Mouse (Mus musculus) cerebral cortex, adult 2 months (tissue): ENCODE measurements around the gene Mbnl2.

Source experiments
- WGBS: fragments of 180-500 bp; shearing (Covaris S2); methylation state at CpG from one replicate; pipeline ENCODE4 v1.1.7; 2018; 5-methylcytosine and 5-hydroxymethylcytosine counted together

Gene Mbnl2

GRCm38 (mm10) chr14:120387293-120387692 is 111.8 kb downstream of the Mbnl2 start:
- WGBS = 34% methylated on average over 4 of the region's 4 CpGs

GRCm38 (mm10) chr14:120388818-120389691 is 113.6 kb downstream of the Mbnl2 start:
- WGBS = 18% methylated on average over 38 of the region's 38 CpGs

GRCm38 (mm10) chr14:120390231-120390944 is 114.9 kb downstream of the Mbnl2 start:
- 91% methylated on average over 10 of the region's 10 CpGs for WGBS

GRCm38 (mm10) chr14:120391701-120392100 is 116.2 kb downstream of the Mbnl2 start:
- 39% methylated on average over 10 of the region's 10 CpGs for WGBS

GRCm38 (mm10) chr14:120392441-120392840 is 117.0 kb downstream of the Mbnl2 start:
- 76% methylated on average over 9 of the region's 9 CpGs for WGBS

GRCm38 (mm10) chr14:120393441-120393840 is 118.0 kb downstream of the Mbnl2 start:
- WGBS = 90% methylated on average over 8 of the region's 8 CpGs

- 60% methylated on average over 3 of the region's 3 CpGs for WGBS
These were observed 118.7 kb downstream of the Mbnl2 start for GRCm38 (mm10) chr14:120394216-120394615.

GRCm38 (mm10) chr14:120394827-120395226 is 119.4 kb downstream of the Mbnl2 start:
- WGBS = 42% methylated on average over 3 of the region's 3 CpGs

GRCm38 (mm10) chr14:120395501-120395900 is 120.0 kb downstream of the Mbnl2 start:
- WGBS = 83% methylated on average over 9 of the region's 9 CpGs

- WGBS = 31% methylated on average over 10 of the region's 10 CpGs
These were observed 122.6 kb downstream of the Mbnl2 start for GRCm38 (mm10) chr14:120397871-120398647.

GRCm38 (mm10) chr14:120399614-120400013 is 124.1 kb downstream of the Mbnl2 start:
- WGBS = 71% methylated on average over 6 of the region's 6 CpGs

- 91% methylated on average over 15 of the region's 15 CpGs for WGBS
These were observed 125.7 kb downstream of the Mbnl2 start for GRCm38 (mm10) chr14:120401158-120401557.

GRCm38 (mm10) chr14:120402715-120403114 is 127.2 kb downstream of the Mbnl2 start:
- 97% methylated on average over 9 of the region's 9 CpGs for WGBS

- 87% methylated on average over 7 of the region's 7 CpGs for WGBS
These were observed 128.9 kb downstream of the Mbnl2 start for GRCm38 (mm10) chr14:120404364-120404763.

- WGBS = 77% methylated on average over 17 of the region's 17 CpGs
These were observed 129.5 kb downstream of the Mbnl2 start for GRCm38 (mm10) chr14:120404811-120405582.

GRCm38 (mm10) chr14:120405597-120405996 is 130.1 kb downstream of the Mbnl2 start:
- WGBS = 86% methylated on average over 3 of the region's 3 CpGs

- 90% methylated on average over 6 of the region's 6 CpGs for WGBS
These were observed 130.8 kb downstream of the Mbnl2 start for GRCm38 (mm10) chr14:120406271-120406670.

- 75% methylated on average over 8 of the region's 8 CpGs for WGBS
These were observed 131.4 kb downstream of the Mbnl2 start for GRCm38 (mm10) chr14:120406820-120407219.

- WGBS = 60% methylated on average over 10 of the region's 10 CpGs
These were observed 134.4 kb downstream of the Mbnl2 start for GRCm38 (mm10) chr14:120409854-120410253.

GRCm38 (mm10) chr14:120416886-120417285 is 141.4 kb downstream of the Mbnl2 start:
- 52% methylated on average over 9 of the region's 9 CpGs for WGBS

GRCm38 (mm10) chr14:120418964-120419363 is 143.5 kb downstream of the Mbnl2 start:
- WGBS = 81% methylated on average over 14 of the region's 14 CpGs
